Mouse (Mus musculus): ENCODE results near the gene Cers6.

Gene Cers6

GRCm38 (mm10) chr2:68915742-68916141, 54.5 kb downstream of the Cers6 start:
- DNase-seq (ENCODE audit: extremely low read depth, low read depth, low spot score) = no peak

GRCm38 (mm10) chr2:68916299-68916698, 55.1 kb downstream of the Cers6 start:
- no peak for DNase-seq (ENCODE audit: extremely low read depth, low read depth, low spot score)

- no peak for DNase-seq (ENCODE audit: extremely low read depth, low read depth, low spot score)
These were observed 55.8 kb downstream of the Cers6 start for GRCm38 (mm10) chr2:68917010-68917409.

- DNase-seq (ENCODE audit: extremely low read depth, low read depth, low spot score) = no peak
These were observed 56.3 kb downstream of the Cers6 start for GRCm38 (mm10) chr2:68917524-68917923.

- no peak for DNase-seq (ENCODE audit: extremely low read depth, low read depth, low spot score)
These were observed 63.1 kb downstream of the Cers6 start for GRCm38 (mm10) chr2:68924344-68924743.

GRCm38 (mm10) chr2:68925542-68925941, 64.3 kb downstream of the Cers6 start:
- DNase-seq (ENCODE audit: extremely low read depth, low read depth, low spot score) = no peak

- no peak for DNase-seq (ENCODE audit: extremely low read depth, low read depth, low spot score)
These were observed 65.9 kb downstream of the Cers6 start for GRCm38 (mm10) chr2:68926913-68927790.

GRCm38 (mm10) chr2:68932240-68932639, 71.0 kb downstream of the Cers6 start:
- no peak for DNase-seq (ENCODE audit: extremely low read depth, low read depth, low spot score)

GRCm38 (mm10) chr2:68932656-68933055, 71.4 kb downstream of the Cers6 start:
- no peak for DNase-seq (ENCODE audit: extremely low read depth, low read depth, low spot score)

GRCm38 (mm10) chr2:68934651-68935050, 73.4 kb downstream of the Cers6 start:
- DNase-seq (ENCODE audit: extremely low read depth, low read depth, low spot score) = no peak

GRCm38 (mm10) chr2:68935721-68936294, 74.6 kb downstream of the Cers6 start:
- peak; percentile 18 for DNase-seq (ENCODE audit: extremely low read depth, low read depth, low spot score)

GRCm38 (mm10) chr2:68936773-68937172, 75.5 kb downstream of the Cers6 start:
- no peak for DNase-seq (ENCODE audit: extremely low read depth, low read depth, low spot score)

- DNase-seq (ENCODE audit: extremely low read depth, low read depth, low spot score) = no peak
These were observed 76.6 kb downstream of the Cers6 start for GRCm38 (mm10) chr2:68937833-68938232.

- DNase-seq (ENCODE audit: extremely low read depth, low read depth, low spot score) = no peak
These were observed 83.7 kb downstream of the Cers6 start for GRCm38 (mm10) chr2:68944898-68945297.

- no peak for DNase-seq (ENCODE audit: extremely low read depth, low read depth, low spot score)
These were observed 84.7 kb downstream of the Cers6 start for GRCm38 (mm10) chr2:68945976-68946375.

- no peak for DNase-seq (ENCODE audit: extremely low read depth, low read depth, low spot score)
These were observed 85.6 kb downstream of the Cers6 start for GRCm38 (mm10) chr2:68946819-68947218.

GRCm38 (mm10) chr2:68949137-68949536, 87.9 kb downstream of the Cers6 start:
- DNase-seq (ENCODE audit: extremely low read depth, low read depth, low spot score) = no peak

- no peak for DNase-seq (ENCODE audit: extremely low read depth, low read depth, low spot score)
These were observed 88.5 kb downstream of the Cers6 start for GRCm38 (mm10) chr2:68949728-68950127.

GRCm38 (mm10) chr2:68951706-68952105, 90.5 kb downstream of the Cers6 start:
- DNase-seq (ENCODE audit: extremely low read depth, low read depth, low spot score) = no peak

GRCm38 (mm10) chr2:68953688-68954087, 92.4 kb downstream of the Cers6 start:
- DNase-seq (ENCODE audit: extremely low read depth, low read depth, low spot score) = no peak

- DNase-seq (ENCODE audit: extremely low read depth, low read depth, low spot score) = no peak
These were observed 94.3 kb downstream of the Cers6 start for GRCm38 (mm10) chr2:68955496-68955895.

- DNase-seq (ENCODE audit: extremely low read depth, low read depth, low spot score) = no peak
These were observed 94.9 kb downstream of the Cers6 start for GRCm38 (mm10) chr2:68956146-68956545.
